Mouse (Mus musculus) G1E (cell line): Measurements from ENCODE around the gene Cnot9. TPM values are rescaled to one million over a fixed set of nuclear protein-coding genes. Genes with fewer than 3 reads are reported as not detected.

ENCODE experiments used
- ATAC-seq: 2 replicates; pipeline ENCODE4 v1.8.0; 2016; ENCODE audit warnings: mild to moderate bottlenecking; ENCODE audit not compliant: insufficient number of reproducible peaks, poor library complexity, low FRiP score, severe bottlenecking; ENCODE audit errors: extremely low read depth
- DNase-seq: peaks from one replicate; pipeline ENCODE4 v3.0.0; 2012; ENCODE audit warnings: low spot score
- H3K27me3 ChIP-seq: 2 replicates; pipeline ENCODE4 v1.6.1; 2012; ENCODE audit warnings: mild to moderate bottlenecking, low read length, inconsistent platforms; ENCODE audit not compliant: insufficient read depth
- H3K36me3 ChIP-seq: replicated peaks from 2 replicates; pipeline ENCODE3; 2012; ENCODE audit warnings: mild to moderate bottlenecking, inconsistent platforms
- H3K4me1 ChIP-seq: 2 replicates; pipeline ENCODE4 v1.6.1; 2012; ENCODE audit warnings: low read depth, low read length, inconsistent platforms, mixed read lengths; ENCODE audit not compliant: insufficient read depth
- H3K4me3 ChIP-seq: 2 replicates; pipeline ENCODE4 v1.5.1; 2012; ENCODE audit warnings: low read depth, mild to moderate bottlenecking, inconsistent platforms, low read length, moderate library complexity, mixed read lengths
- H3K9me3 ChIP-seq: replicated peaks from 2 replicates; pipeline ENCODE4 v1.6.1; 2012; ENCODE audit warnings: inconsistent platforms
- CTCF ChIP-seq: IDR thresholded peaks from 2 replicates; pipeline ENCODE4 v1.5.1; 2012; ENCODE audit warnings: low read depth, low read length, inconsistent platforms, mixed read lengths
- GATA1 ChIP-seq: IDR thresholded peaks from 2 replicates; pipeline ENCODE4 v1.6.1; 2012; ENCODE audit warnings: borderline replicate concordance, low read length, inconsistent platforms, mixed read lengths
- GATA2 ChIP-seq: IDR thresholded peaks from 2 replicates; pipeline ENCODE4 v1.6.1; 2012; ENCODE audit warnings: low read depth, low read length, inconsistent platforms, borderline replicate concordance
- POLR2AphosphoS5 ChIP-seq: IDR thresholded peaks from 2 replicates; pipeline ENCODE4 v1.6.1; 2012; ENCODE audit warnings: low read depth, low read length, inconsistent platforms; ENCODE audit not compliant: insufficient replicate concordance
- TAL1 ChIP-seq: conservative IDR thresholded peaks from 2 replicates; pipeline ENCODE4 v1.6.1; 2012; ENCODE audit warnings: low read depth, low read length, inconsistent platforms, mixed read lengths
- polyA plus RNA-seq: library from polyadenylated mRNA; stranded (reverse); fragments of >175 nt; gene quantifications from 2 replicates; pipeline ENCODE4 v1.2.3, GENCODE M21; 2012
- total RNA-seq, 2 experiments: library from RNA; stranded (forward) in 1 of 2; stranded (reverse) in 1 of 2; fragments of 200-1000 nt in 1 of 2; fragments of >200 nt in 1 of 2; fragmentation: Nextera tagmentation in 1 of 2; gene quantifications; 2 replicates each; pipeline ENCODE4 v1.2.3; 2014 to 2017

Cnot9 gene
- total and polyA plus RNA-seq, 3 experiments, result 37.1 to 158 (median 87.5) TPM

- no peaks in the 10 kb centered on the region for H3K36me3 ChIP-seq
- DNase-seq, result no peak
- no peaks in the 10 kb centered on the region for H3K4me1 ChIP-seq
- H3K9me3 ChIP-seq, result no peaks in the 10 kb centered on the region
- no peak within 1 kb of the TSS for H3K4me3 ChIP-seq
- H3K27me3 ChIP-seq, result peaks cover 62% of the 10 kb centered on the region
- TF ChIP-seq POLR2AphosphoS5, result no peak
- TF ChIP-seq TAL1, result no peak
- TF ChIP-seq GATA2, result no peak
- no peak for TF ChIP-seq CTCF
- no peak for TF ChIP-seq GATA1
- ATAC-seq, result no peak
Measured at GRCm38 (mm10) chr1:74544184-74544583, 38.3 kb downstream of the Cnot9 start, which contains the start of gene Usp37. TSS of gene Usp37 (minus strand) at chr1:74544284.

- no peak for DNase-seq
- ATAC-seq, result no peak
Measured at GRCm38 (mm10) chr1:74559061-74559460, 53.2 kb downstream of the Cnot9 start.

DNA sequence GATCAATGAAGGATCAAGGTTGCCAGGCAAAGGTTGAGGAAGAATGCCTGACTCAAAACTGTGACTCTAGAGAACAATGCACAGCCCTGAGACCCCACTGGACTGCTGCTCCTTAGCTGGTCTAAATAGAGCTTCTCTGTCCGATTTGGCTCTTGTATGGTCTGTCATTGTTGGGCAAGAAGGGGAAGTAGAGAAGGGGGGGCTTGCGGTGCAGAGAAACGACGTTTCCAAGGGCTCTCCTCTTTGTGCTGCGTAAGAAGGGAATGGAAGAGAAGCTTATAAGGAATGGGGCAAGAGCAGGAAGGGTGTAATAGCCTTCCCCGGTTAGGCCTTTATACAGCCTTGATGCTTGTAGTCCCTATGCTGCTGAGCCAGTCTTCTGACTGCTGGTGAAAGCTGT lies 60.0 kb downstream of the Cnot9 start:
- Histone ChIP-seq H3K27me3 (0 out of 2 replicates have a peak, but pooled peaks cover 3% of the 10 kb centered on the region), H3K4me3 (no peak overlapping the region), H3K9me3 (no peaks in the 10 kb centered on the region), H3K4me1 (peaks cover 10% of the 10 kb centered on the region), H3K36me3 (peaks cover 67% of the 10 kb centered on the region)
- TF ChIP-seq CTCF (no peak), POLR2AphosphoS5 (no peak), TAL1 (no peak), GATA2 (no peak), GATA1 (no peak)
- DNase-seq (no peak), ATAC-seq (no peak)

More at GRCm38 (mm10) chr1:74559061-74559460, 53.2 kb downstream of the Cnot9 start:
- no peak overlapping the region for H3K4me3 ChIP-seq
- peaks cover 5% of the 10 kb centered on the region for H3K36me3 ChIP-seq
- TF ChIP-seq GATA1, result no peak
- TF ChIP-seq TAL1, result no peak
- H3K4me1 ChIP-seq, result no peaks in the 10 kb centered on the region
- H3K27me3 ChIP-seq, result peaks cover 21% of the 10 kb centered on the region
- H3K9me3 ChIP-seq, result no peaks in the 10 kb centered on the region

- no peaks in the 10 kb centered on the region for H3K27me3 ChIP-seq
- no peaks in the 10 kb centered on the region for H3K9me3 ChIP-seq
- DNase-seq (no peak), ATAC-seq (no peak)
- H3K4me3 ChIP-seq, result no peak overlapping the region
- no peak for TF ChIP-seq TAL1
- no peak for TF ChIP-seq GATA1
- TF ChIP-seq POLR2AphosphoS5, result no peak
- TF ChIP-seq GATA2, result no peak
- no peak for TF ChIP-seq CTCF
- H3K36me3 ChIP-seq, result peaks cover 94% of the 10 kb centered on the region
- peaks cover 10% of the 10 kb centered on the region for H3K4me1 ChIP-seq
Measured at GRCm38 (mm10) chr1:74569739-74570719, 64.2 kb downstream of the Cnot9 start.

Other genes starting within 250 kb of the Cnot9 start
- not detected in 2 replicates for gene Gpbar1, start 227.5 kb upstream of the Cnot9 start, total RNA-seq (2014; fragmentation: Nextera tagmentation)
- 0.11 TPM in 1 of 2 replicates, not detected in the other for gene Gpbar1, start 227.5 kb upstream of the Cnot9 start, total RNA-seq (2017)
- gene Gpbar1, start 227.5 kb upstream of the Cnot9 start, polyA plus RNA-seq, result not detected in 2 replicates
- 54.8 and 63.5 TPM in 2 replicates for gene Aamp, start 221.3 kb upstream of the Cnot9 start, total RNA-seq (2014; fragmentation: Nextera tagmentation)
- 127 and 129 TPM in 2 replicates for gene Aamp, start 221.3 kb upstream of the Cnot9 start, total RNA-seq (2017)
- gene Aamp, start 221.3 kb upstream of the Cnot9 start, polyA plus RNA-seq, result 250 and 265 TPM in 2 replicates
- gene Pnkd, start 221.1 kb upstream of the Cnot9 start, total RNA-seq (2014; fragmentation: Nextera tagmentation), result 27.7 and 58.4 TPM in 2 replicates
- 30.5 and 37.9 TPM in 2 replicates for gene Pnkd, start 221.1 kb upstream of the Cnot9 start, total RNA-seq (2017)
- gene Pnkd, start 221.1 kb upstream of the Cnot9 start, polyA plus RNA-seq, result 186 and 219 TPM in 2 replicates
- gene Tmbim1, start 200.4 kb upstream of the Cnot9 start, total RNA-seq (2014; fragmentation: Nextera tagmentation), result 18.7 and 19.8 TPM in 2 replicates
- 19.7 and 26.0 TPM in 2 replicates for gene Tmbim1, start 200.4 kb upstream of the Cnot9 start, total RNA-seq (2017)
- gene Tmbim1, start 200.4 kb upstream of the Cnot9 start, polyA plus RNA-seq, result 110 and 115 TPM in 2 replicates
- not detected in 2 replicates for gene Catip, start 143.9 kb upstream of the Cnot9 start, total RNA-seq (2014; fragmentation: Nextera tagmentation)
- gene Catip, start 143.9 kb upstream of the Cnot9 start, total RNA-seq (2017), result 0.27 TPM in 1 of 2 replicates, not detected in the other
- gene Catip, start 143.9 kb upstream of the Cnot9 start, polyA plus RNA-seq, result not detected in 2 replicates
- not detected in 2 replicates for gene Slc11a1, start 130.9 kb upstream of the Cnot9 start, total RNA-seq (2014; fragmentation: Nextera tagmentation)
- 0.23 and 0.60 TPM in 2 replicates for gene Slc11a1, start 130.9 kb upstream of the Cnot9 start, total RNA-seq (2017)
- not detected in 2 replicates for gene Slc11a1, start 130.9 kb upstream of the Cnot9 start, polyA plus RNA-seq
- 154 and 171 TPM in 2 replicates for gene Ctdsp1, start 114.5 kb upstream of the Cnot9 start, total RNA-seq (2014; fragmentation: Nextera tagmentation)
- 64.6 and 66.4 TPM in 2 replicates for gene Ctdsp1, start 114.5 kb upstream of the Cnot9 start, total RNA-seq (2017)
- 272 and 321 TPM in 2 replicates for gene Ctdsp1, start 114.5 kb upstream of the Cnot9 start, polyA plus RNA-seq
- gene Vil1, start 96.7 kb upstream of the Cnot9 start, total RNA-seq (2014; fragmentation: Nextera tagmentation), result 0.29 and 0.68 TPM in 2 replicates
- gene Vil1, start 96.7 kb upstream of the Cnot9 start, total RNA-seq (2017), result 0.29 and 1.1 TPM in 2 replicates
- gene Vil1, start 96.7 kb upstream of the Cnot9 start, polyA plus RNA-seq, result 0.11 and 0.35 TPM in 2 replicates
- gene Plcd4, start 36.8 kb downstream of the Cnot9 start, total RNA-seq (2014; fragmentation: Nextera tagmentation), result not detected in 2 replicates
- 0.35 and 0.60 TPM in 2 replicates for gene Plcd4, start 36.8 kb downstream of the Cnot9 start, total RNA-seq (2017)
- 0.02 TPM in 1 of 2 replicates, not detected in the other for gene Plcd4, start 36.8 kb downstream of the Cnot9 start, polyA plus RNA-seq
- 112 and 117 TPM in 2 replicates for gene Usp37, start 38.2 kb downstream of the Cnot9 start, total RNA-seq (2014; fragmentation: Nextera tagmentation)
- gene Usp37, start 38.2 kb downstream of the Cnot9 start, total RNA-seq (2017), result 72.2 and 89.3 TPM in 2 replicates
- gene Usp37, start 38.2 kb downstream of the Cnot9 start, polyA plus RNA-seq, result 2.9 and 9.7 TPM in 2 replicates
- gene Zfp142, start 82.2 kb downstream of the Cnot9 start, total RNA-seq (2014; fragmentation: Nextera tagmentation), result 48.2 and 50.4 TPM in 2 replicates
- 11.4 and 13.1 TPM in 2 replicates for gene Zfp142, start 82.2 kb downstream of the Cnot9 start, total RNA-seq (2017)
- 9.1 and 12.4 TPM in 2 replicates for gene Zfp142, start 82.2 kb downstream of the Cnot9 start, polyA plus RNA-seq
- 36.5 and 45.8 TPM in 2 replicates for gene Bcs1l, start 82.2 kb downstream of the Cnot9 start, total RNA-seq (2014; fragmentation: Nextera tagmentation)
- 25.8 and 26.8 TPM in 2 replicates for gene Bcs1l, start 82.2 kb downstream of the Cnot9 start, total RNA-seq (2017)
- gene Bcs1l, start 82.2 kb downstream of the Cnot9 start, polyA plus RNA-seq, result 3.6 and 4.8 TPM in 2 replicates
- 35.2 and 57.4 TPM in 2 replicates for gene Rnf25, start 95.3 kb downstream of the Cnot9 start, total RNA-seq (2014; fragmentation: Nextera tagmentation)
- gene Rnf25, start 95.3 kb downstream of the Cnot9 start, total RNA-seq (2017), result 48.5 and 80.6 TPM in 2 replicates
- gene Rnf25, start 95.3 kb downstream of the Cnot9 start, polyA plus RNA-seq, result 23.1 and 24.1 TPM in 2 replicates
- 3.9 and 5.6 TPM in 2 replicates for gene Stk36, start 95.4 kb downstream of the Cnot9 start, total RNA-seq (2014; fragmentation: Nextera tagmentation)
- gene Stk36, start 95.4 kb downstream of the Cnot9 start, total RNA-seq (2017), result 1.5 and 1.6 TPM in 2 replicates
- gene Stk36, start 95.4 kb downstream of the Cnot9 start, polyA plus RNA-seq, result 0.46 and 0.88 TPM in 2 replicates
- gene Ttll4, start 155.7 kb downstream of the Cnot9 start, total RNA-seq (2014; fragmentation: Nextera tagmentation), result 61.7 and 68.5 TPM in 2 replicates
- gene Ttll4, start 155.7 kb downstream of the Cnot9 start, total RNA-seq (2017), result 44.4 and 46.0 TPM in 2 replicates
- 21.2 and 25.8 TPM in 2 replicates for gene Ttll4, start 155.7 kb downstream of the Cnot9 start, polyA plus RNA-seq
- gene Cyp27a1, start 207.5 kb downstream of the Cnot9 start, total RNA-seq (2014; fragmentation: Nextera tagmentation), result not detected in 2 replicates
- 0.55 TPM in 1 of 2 replicates, not detected in the other for gene Cyp27a1, start 207.5 kb downstream of the Cnot9 start, total RNA-seq (2017)
- gene Cyp27a1, start 207.5 kb downstream of the Cnot9 start, polyA plus RNA-seq, result not detected in 2 replicates
- gene Prkag3, start 243.2 kb downstream of the Cnot9 start, total RNA-seq (2014; fragmentation: Nextera tagmentation), result not detected in 2 replicates
- not detected in 2 replicates for gene Prkag3, start 243.2 kb downstream of the Cnot9 start, total RNA-seq (2017)
- not detected in 2 replicates for gene Prkag3, start 243.2 kb downstream of the Cnot9 start, polyA plus RNA-seq